Mouse (Mus musculus): ENCODE data around the gene Nxph1. TPM values are rescaled to one million over a fixed set of nuclear protein-coding genes. Genes with fewer than 3 reads are reported as not detected.

The Nxph1 gene
- 4.6 TPM for polyA plus RNA-seq (2014; fragmentation: Illumina TruSeq; extraction: RNeasy Lipid Tissue Mini Kit (QIAGEN cat#74804); ENCODE audit: low read depth, low replicate concordance)

GRCm38 (mm10) chr6:8948131-8948470, at the start of gene Nxph1:
Gene Nxph1 (plus strand): TSS chr6:8948431.

Other genes starting within 250 kb of the Nxph1 start
- gene Ica1, start 169.9 kb upstream of the Nxph1 start, polyA plus RNA-seq (2014; fragmentation: Illumina TruSeq; extraction: RNeasy Lipid Tissue Mini Kit (QIAGEN cat#74804); ENCODE audit: low read depth, low replicate concordance), result 321 TPM

Measured in testis, adult 10 weeks (tissue).